Mouse (Mus musculus): ENCODE measurements at regions not wholly inside any gene's neighbourhood (a gene's known extent, or its start where the extent isn't known, plus 50 kb on each side); places are given as distances from the start of the nearest gene placed in this dataset.
"Not testable (repeated sequence)": the region's sequence is repeated elsewhere in the genome, so short reads cannot be mapped to it uniquely, and the experiment has no call there.

DNA sequence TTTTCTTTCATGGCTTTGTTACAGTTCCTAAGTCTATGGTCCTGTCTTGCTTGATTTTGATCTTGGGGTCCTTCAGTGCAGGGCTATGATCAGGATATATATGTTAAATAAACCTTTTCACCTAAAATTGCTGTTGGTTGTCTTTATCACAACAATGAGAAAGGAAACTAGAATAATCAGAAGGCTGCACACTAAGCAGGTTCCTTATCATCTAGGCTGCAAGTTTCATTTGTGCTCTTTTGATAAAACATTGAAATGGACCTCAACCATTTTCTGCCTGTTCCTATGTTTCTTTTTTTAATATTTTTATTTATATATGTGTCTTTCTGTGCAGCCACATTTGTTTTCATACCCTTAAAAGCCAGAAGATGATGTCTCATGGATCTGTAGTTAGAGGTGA, 137.3 kb upstream of the 1700008P02Rik start:
- Histone ChIP-seq H3K27ac (replicated peaks) (no peak overlapping the region), H3K9ac (no peak overlapping the region), H3K36me3 (no peaks in the 10 kb centered on the region), H3K4me2 (no peak overlapping the region), H3K9me3 (no peaks in the 10 kb centered on the region), H3K4me3 (no peak overlapping the region), H3K27me3 (no peaks in the 10 kb centered on the region), H3K4me1 (replicated peaks) (no peaks in the 10 kb centered on the region)
- no peak for ATAC-seq (ENCODE audit: low FRiP score, low read depth)

DNA sequence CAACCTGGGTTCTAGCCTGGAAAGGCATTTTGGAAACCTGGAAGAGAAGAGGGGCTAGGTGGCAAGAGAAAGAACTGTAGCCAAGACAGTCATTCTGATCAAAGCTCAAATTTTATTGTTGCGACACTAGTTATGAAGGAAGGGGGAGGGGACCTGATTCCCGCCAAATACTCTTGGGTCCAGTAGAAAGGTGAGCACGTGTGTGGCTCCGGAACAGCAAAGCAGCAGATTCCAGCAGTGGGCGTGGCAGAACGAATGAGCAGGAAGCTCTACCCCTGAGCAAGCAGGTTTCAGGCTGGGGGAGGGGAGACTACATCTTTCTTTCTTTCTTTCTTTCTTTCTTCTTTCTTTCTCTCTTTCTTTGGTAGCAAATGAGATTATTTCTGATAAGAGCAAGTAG, 130.5 kb upstream of the 1700008P02Rik start:
- H3K27me3 ChIP-seq; H3K27ac ChIP-seq (replicated peaks); H3K4me1 ChIP-seq (replicated peaks); ATAC-seq (ENCODE audit: low FRiP score, low read depth); H3K9me3 ChIP-seq; H3K9ac ChIP-seq; H3K4me2 ChIP-seq; H3K36me3 ChIP-seq; H3K4me3 ChIP-seq: not testable (repeated sequence)
- WGBS = 85% methylated on average over 6 of the region's 6 CpGs

DNA sequence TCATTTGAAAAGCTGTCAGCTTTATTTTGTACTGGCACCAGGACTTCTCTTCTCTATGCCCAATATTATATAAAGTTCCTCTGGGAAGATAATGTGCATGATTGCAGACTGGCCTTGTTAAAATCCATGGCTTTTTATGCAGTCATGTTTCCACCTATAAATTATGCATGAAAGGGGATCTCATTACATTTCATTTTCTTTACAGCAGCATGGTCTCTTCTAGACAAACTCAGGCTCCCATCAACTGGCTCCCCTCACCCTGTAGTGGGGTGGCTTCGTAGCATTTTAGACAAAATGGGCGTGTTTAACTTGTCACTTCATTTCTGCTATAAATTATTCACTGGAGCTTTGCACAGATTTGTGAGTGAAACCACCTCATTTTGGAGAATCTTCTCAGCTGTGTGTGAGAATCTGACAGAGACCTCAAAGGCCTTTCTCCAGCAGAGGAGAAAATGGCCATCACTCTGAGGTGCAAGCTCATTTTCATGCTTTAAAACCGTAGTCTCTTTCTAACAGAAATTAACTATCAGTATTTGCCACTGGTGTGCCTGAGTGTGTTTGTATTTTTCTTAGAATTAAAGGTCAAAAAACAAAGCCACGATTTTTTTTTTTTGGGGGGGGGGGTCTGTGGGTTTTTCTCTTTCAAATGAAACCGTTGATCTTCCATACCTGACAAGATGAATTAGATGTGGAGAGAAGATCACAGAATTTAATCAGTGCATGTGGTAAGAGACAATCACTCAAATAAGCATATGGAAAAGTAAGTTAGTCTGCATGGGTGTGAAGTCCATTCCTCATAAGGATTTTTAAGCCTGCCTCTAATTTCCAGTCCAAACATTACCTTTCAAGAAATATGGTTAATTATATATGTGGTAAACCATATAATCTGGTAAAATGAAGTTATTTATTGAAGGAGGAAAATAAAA, 111.4 kb upstream of the 1700008P02Rik start:
- WGBS = 30% methylated on average over 5 of the region's 5 CpGs
- ATAC-seq (ENCODE audit: low FRiP score, low read depth) = peak; percentile 69
- no peak overlapping the region; the same call in 1 of the 2 replicates for H3K27ac ChIP-seq (replicated peaks)
- H3K9ac ChIP-seq = no peak overlapping the region
- H3K9me3 ChIP-seq = no peaks in the 10 kb centered on the region
- no peak overlapping the region for H3K4me3 ChIP-seq
- H3K4me1 ChIP-seq (replicated peaks) = no peaks in the 10 kb centered on the region
- H3K36me3 ChIP-seq = no peaks in the 10 kb centered on the region
- no peaks in the 10 kb centered on the region for H3K27me3 ChIP-seq
- no peak overlapping the region for H3K4me2 ChIP-seq

DNA sequence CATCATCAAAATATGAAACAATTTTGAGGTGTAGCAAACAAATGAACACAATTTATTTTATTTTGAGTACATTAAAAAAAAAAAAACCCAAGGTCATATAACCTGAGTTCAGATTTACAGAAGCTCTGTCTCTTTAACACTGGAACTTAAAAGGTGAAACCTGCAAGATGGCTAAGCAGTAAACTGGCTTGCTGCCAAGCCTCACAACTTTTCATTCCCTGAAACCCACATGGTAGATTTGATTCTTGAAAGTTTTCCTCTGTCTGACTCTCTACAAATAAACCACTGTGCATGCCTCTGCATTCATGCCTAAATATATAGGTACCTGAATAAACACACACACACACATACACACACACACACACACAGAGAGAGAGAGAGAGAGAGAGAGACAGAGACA, 109.8 kb upstream of the 1700008P02Rik start:
- no peak for ATAC-seq (ENCODE audit: low FRiP score, low read depth)
- Histone ChIP-seq H3K27ac (replicated peaks) (no peak overlapping the region), H3K4me3 (no peak overlapping the region), H3K4me1 (replicated peaks) (no peaks in the 10 kb centered on the region), H3K9me3 (no peaks in the 10 kb centered on the region), H3K27me3 (no peaks in the 10 kb centered on the region), H3K36me3 (no peaks in the 10 kb centered on the region), H3K9ac (no peak overlapping the region), H3K4me2 (no peak overlapping the region)

DNA sequence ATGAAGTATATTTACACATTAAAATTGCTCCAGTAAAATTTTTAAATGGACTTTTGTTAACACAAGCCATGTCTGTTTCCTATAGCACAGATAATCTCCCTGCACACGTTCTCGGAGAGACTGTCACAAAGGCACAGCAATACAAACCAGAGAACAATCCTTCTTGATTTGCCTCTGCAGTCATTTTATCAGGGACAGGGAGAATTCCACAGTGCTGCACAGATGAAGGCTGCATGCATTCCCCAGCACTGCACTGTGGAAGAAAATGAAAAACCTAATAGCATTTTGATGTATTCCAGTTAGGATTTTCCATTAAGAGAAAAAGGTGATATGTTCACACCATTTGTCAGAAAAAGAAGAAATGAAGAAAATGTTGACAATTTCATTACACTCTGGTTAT, 63.4 kb upstream of the 1700008P02Rik start:
- no peak overlapping the region for H3K9ac ChIP-seq
- H3K9me3 ChIP-seq = no peaks in the 10 kb centered on the region
- WGBS = 61% methylated on average over 2 of the region's 2 CpGs
- 0 out of 2 replicates have a peak overlapping the region, but pooled peaks have one; percentile 53 for H3K27ac ChIP-seq (replicated peaks)
- H3K36me3 ChIP-seq = no peaks in the 10 kb centered on the region
- H3K27me3 ChIP-seq = no peaks in the 10 kb centered on the region
- ATAC-seq (ENCODE audit: low FRiP score, low read depth) = no peak
- H3K4me1 ChIP-seq (replicated peaks) = no peaks in the 10 kb centered on the region
- H3K4me3 ChIP-seq = no peak overlapping the region
- no peak overlapping the region for H3K4me2 ChIP-seq

DNA sequence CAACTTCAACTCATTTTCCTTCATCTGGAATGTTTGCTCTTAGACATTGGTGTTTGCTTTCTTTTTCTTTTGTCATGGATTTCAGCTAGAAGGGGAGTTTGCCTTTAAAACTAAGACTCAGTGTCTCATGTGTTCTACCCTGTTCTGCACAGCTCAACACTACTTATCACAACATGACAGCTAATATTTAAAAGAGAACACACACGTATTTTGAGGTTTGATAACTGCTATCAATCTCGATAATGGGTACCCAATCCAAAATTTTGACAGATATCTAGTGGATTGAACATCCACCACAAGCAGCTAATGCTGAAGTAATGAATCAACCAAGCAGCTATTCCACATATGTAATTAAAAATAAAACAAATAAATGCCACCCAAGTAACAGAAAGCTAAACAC, 61.2 kb upstream of the 1700008P02Rik start:
- H3K27me3 ChIP-seq = no peaks in the 10 kb centered on the region
- no peak overlapping the region for H3K27ac ChIP-seq (replicated peaks)
- no peak for ATAC-seq (ENCODE audit: low FRiP score, low read depth)
- no peak overlapping the region for H3K4me3 ChIP-seq
- 82% methylated on average over 2 of the region's 2 CpGs for WGBS
- no peaks in the 10 kb centered on the region for H3K36me3 ChIP-seq
- no peaks in the 10 kb centered on the region for H3K9me3 ChIP-seq
- H3K9ac ChIP-seq = no peak overlapping the region
- no peaks in the 10 kb centered on the region for H3K4me1 ChIP-seq (replicated peaks)
- no peak overlapping the region for H3K4me2 ChIP-seq

DNA sequence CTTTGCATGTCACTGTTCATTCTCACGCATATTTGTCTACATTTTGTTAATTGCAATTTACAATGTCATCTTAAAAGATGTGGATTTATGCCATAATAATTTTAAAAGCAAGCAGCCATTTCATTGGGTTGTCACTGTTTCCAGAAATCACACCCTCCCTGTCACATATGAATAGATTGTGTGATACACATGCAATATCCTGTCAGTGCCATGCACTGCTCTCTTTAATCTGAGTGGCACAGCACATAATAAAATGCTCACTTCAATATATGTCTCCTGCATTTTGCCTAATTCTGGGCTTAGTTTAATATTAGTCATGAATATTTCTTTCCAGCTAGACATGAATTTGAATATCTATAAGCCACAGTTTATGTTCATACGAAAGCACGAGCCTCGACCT, 56.1 kb upstream of the 1700008P02Rik start:
- no peak overlapping the region for H3K4me2 ChIP-seq
- H3K27me3 ChIP-seq = no peaks in the 10 kb centered on the region
- no peaks in the 10 kb centered on the region for H3K4me1 ChIP-seq (replicated peaks)
- no peak overlapping the region for H3K27ac ChIP-seq (replicated peaks)
- H3K9me3 ChIP-seq = no peaks in the 10 kb centered on the region
- H3K36me3 ChIP-seq = no peaks in the 10 kb centered on the region
- H3K4me3 ChIP-seq = no peak overlapping the region
- 72% methylated on average over 4 of the region's 4 CpGs for WGBS
- ATAC-seq (ENCODE audit: low FRiP score, low read depth) = no peak
- H3K9ac ChIP-seq = no peak overlapping the region

DNA sequence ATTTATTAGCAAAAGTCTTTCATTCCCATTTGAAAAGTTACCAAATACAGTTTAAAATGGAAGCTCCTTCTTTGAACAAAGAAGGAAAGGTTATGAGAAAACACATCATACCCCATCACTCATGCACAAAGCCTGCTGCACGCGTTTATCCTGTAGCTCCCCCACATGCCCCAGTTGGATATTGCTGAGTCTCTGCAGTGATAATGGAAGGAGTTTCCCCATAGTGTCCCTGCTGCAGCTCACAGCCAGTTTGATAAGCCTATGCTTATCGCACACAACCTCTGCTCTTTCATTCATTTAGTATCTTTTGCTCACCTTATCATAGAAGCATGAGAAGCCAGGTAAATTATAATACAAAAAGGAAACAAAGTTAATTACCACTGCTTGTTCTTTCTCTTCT, 55.1 kb upstream of the 1700008P02Rik start:
- Histone ChIP-seq H3K27me3 (no peaks in the 10 kb centered on the region), H3K4me1 (replicated peaks) (no peaks in the 10 kb centered on the region), H3K36me3 (no peaks in the 10 kb centered on the region), H3K9ac (no peak overlapping the region), H3K4me2 (no peak overlapping the region), H3K4me3 (no peak overlapping the region), H3K9me3 (no peaks in the 10 kb centered on the region), H3K27ac (replicated peaks) (no peak overlapping the region)
- 50% methylated on average over 3 of the region's 3 CpGs for WGBS
- ATAC-seq (ENCODE audit: low FRiP score, low read depth) = peak; percentile 81; the same call in 1 of the 2 replicates
